Mouse (Mus musculus): ENCODE data around the gene Rdh16f1. TPM values are rescaled to one million over a fixed set of nuclear protein-coding genes. Genes with fewer than 3 reads are reported as not detected.

Gene Rdh16f1
- 0.17 TPM in 1 of 2 replicates, not detected in the other for polyA plus RNA-seq (2015; fragmentation: Nextera tagmentation; extraction: Ambion mirVana)

DNA sequence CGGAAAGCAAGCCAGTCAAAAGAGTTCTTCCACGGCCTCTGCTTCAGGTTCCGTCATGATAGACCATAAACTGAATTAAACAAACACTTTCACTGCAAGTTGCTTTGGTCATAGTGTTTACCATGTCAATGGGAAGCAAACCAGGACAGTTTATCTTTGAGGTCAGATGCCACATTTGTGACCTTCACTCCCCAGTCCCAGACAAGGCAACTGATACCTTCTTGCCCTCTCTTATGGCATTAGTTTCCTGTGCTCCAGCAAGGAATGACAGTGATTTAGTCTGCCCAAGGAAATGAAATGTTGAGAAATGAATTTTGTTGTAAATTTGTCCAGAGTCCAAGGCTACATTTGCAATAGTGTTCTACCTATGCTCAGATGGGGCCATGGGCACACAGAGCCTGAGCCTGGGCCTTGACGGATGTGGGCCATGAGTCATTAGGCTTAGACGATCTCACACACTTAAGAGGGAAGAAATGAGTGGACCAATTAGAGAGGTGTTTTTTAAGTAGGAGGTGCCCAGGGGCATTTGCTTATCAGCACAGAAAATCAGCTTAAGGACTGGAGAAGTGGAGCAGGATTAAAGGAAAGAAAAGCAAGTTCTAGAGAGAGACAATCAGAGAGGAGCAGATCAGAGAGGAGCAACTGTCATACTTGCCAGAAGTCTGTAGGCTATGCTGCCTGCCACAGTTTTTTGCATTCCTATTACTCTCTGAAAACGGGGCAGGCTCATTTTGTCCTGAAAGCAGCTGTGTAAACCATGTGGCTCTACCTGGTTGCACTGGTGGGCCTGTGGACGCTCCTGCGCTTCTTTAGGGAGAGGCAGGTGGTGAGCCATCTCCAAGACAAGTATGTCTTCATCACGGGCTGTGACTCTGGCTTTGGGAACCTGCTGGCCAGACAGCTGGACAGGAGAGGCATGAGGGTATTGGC lies at the start of gene Rdh16f1, which contains the start of gene Rdh1:
Gene Rdh16f1 (plus strand): TSS at position 607 of the 930 bp plus-strand sequence.
Gene Rdh1 (plus strand): TSS at position 541 of the 930 bp plus-strand sequence.
- WGBS = 62% methylated on average over 9 of the region's 9 CpGs
- no peaks in the 10 kb centered on the region for H3K27me3 ChIP-seq (replicated peaks; ENCODE audit: control insufficient read depth, insufficient read depth, low read length)
- peaks cover 2% of the 10 kb centered on the region; the same call in 1 of the 2 replicates for H3K4me1 ChIP-seq (ENCODE audit: control insufficient read depth, insufficient read depth, low read length)
- H3K9ac ChIP-seq (ENCODE audit: low read depth, low read length) = no peak within 1 kb of the TSS
- H3K27ac ChIP-seq (ENCODE audit: low read length) = no peak within 1 kb of the TSS
- no peak within 1 kb of the TSS for H3K4me3 ChIP-seq (ENCODE audit: low read length)
- H3K9me3 ChIP-seq (ENCODE audit: control insufficient read depth, low read length) = no peaks in the 10 kb centered on the region
- H3K4me2 ChIP-seq (ENCODE audit: low read depth, low read length) = no peak within 1 kb of the TSS
- no peak for ATAC-seq
- no peaks in the 10 kb centered on the region for H3K36me3 ChIP-seq (ENCODE audit: control insufficient read depth, insufficient read depth, low read length)

DNA sequence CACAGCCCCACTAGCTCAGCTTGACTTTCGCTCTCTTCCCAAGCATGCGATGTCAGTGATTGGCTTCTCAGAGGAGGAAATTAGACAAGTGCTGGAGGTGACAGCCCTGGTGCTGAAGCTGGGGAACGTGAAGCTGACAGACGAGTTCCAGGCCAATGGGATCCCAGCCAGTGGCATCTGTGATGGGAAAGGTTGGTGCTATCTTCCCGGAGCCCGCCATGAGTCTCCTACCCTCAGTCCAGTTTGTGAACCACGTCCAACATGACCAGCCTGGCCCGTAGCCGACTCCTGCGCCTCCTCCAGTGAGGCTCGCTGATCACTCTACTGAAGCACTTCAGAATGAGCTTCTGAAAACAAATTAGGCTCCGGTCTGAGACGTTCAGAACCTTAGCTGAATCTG lies 49.3 kb upstream of the Rdh16f1 start:
- 79% methylated on average over 13 of the region's 13 CpGs for WGBS
- H3K36me3 ChIP-seq (ENCODE audit: control insufficient read depth, insufficient read depth, low read length) = no peaks in the 10 kb centered on the region

DNA sequence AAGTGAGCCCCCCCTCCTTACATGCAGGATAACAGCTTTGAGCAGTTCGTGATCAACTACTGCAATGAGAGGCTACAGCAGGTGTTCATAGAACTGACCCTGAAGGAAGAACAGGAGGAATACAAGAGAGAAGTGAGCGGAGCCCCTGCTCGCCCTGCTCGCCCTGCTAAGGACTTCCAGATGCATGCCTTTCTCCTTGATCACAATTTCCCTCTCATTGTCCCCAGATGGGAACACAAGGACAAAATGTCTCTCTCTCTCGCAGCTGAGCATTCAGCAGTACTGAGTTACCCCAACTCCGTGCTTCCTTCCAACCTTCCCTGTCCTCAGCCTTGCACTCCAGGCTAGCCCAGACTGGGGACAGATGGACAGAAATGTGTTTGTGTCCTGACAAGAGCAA lies 46.9 kb upstream of the Rdh16f1 start:
- Histone ChIP-seq H3K4me3 (ENCODE audit: low read length) (no peak overlapping the region), H3K36me3 (ENCODE audit: control insufficient read depth, insufficient read depth, low read length) (no peaks in the 10 kb centered on the region), H3K9ac (ENCODE audit: low read depth, low read length) (no peak overlapping the region), H3K27ac (ENCODE audit: low read length) (no peak overlapping the region), H3K4me2 (ENCODE audit: low read depth, low read length) (no peak overlapping the region), H3K4me1 (ENCODE audit: control insufficient read depth, insufficient read depth, low read length) (peaks cover 4% of the 10 kb centered on the region; the same call in 1 of the 2 replicates), H3K9me3 (ENCODE audit: control insufficient read depth, low read length) (no peaks in the 10 kb centered on the region; the same call in 1 of the 2 replicates), H3K27me3 (replicated peaks; ENCODE audit: control insufficient read depth, insufficient read depth, low read length) (no peaks in the 10 kb centered on the region)
- 75% methylated on average over 6 of the region's 6 CpGs for WGBS
- no peak for ATAC-seq

More for the DNA sequence above, 49.3 kb upstream of the Rdh16f1 start:
- no peak for ATAC-seq
- H3K27me3 ChIP-seq (replicated peaks; ENCODE audit: control insufficient read depth, insufficient read depth, low read length) = no peaks in the 10 kb centered on the region
- no peak overlapping the region for H3K4me2 ChIP-seq (ENCODE audit: low read depth, low read length)
- no peaks in the 10 kb centered on the region for H3K9me3 ChIP-seq (ENCODE audit: control insufficient read depth, low read length)
- H3K9ac ChIP-seq (ENCODE audit: low read depth, low read length) = no peak overlapping the region
- H3K27ac ChIP-seq (ENCODE audit: low read length) = no peak overlapping the region
- no peaks in the 10 kb centered on the region; the same call in none of the 2 replicates for H3K4me1 ChIP-seq (ENCODE audit: control insufficient read depth, insufficient read depth, low read length)
- no peak overlapping the region for H3K4me3 ChIP-seq (ENCODE audit: low read length)

DNA sequence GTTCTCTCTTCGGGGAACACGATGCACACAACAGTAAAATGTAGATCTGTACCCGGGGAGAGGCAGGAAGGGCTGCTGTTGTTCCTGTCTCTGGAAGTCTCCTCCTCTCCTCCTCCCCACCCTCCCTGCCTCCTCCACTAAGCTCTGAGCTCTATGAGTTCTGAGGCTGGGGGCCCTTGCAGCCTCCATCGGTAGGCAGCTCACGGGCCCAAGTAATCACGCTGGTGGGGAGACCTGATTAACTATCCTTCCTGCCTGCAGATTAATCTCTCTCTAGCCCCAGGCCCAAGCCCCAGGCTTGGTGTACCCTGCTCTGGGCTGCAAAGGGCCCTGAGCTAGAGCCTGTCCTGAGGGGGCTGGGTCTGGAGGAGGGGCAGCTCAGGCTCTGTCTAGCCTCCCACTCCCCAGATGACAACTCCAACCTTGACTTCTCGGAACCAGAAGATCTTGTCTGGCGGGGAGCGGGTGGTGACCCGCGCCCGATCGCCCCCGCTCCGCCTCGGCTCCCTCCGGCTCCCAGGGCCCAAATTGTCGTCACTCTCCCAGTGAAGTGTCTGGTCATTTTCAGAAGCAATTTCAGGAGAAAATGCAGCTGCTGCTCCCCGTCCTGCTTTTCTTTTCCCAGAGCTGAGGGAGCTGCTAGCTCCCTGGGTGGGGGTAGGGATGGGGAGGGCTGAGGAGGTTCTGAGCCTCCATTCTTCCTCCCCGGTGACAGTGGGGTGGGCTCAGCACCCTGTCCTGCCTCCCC lies 37.7 kb upstream of the Rdh16f1 start:
- 18% methylated on average over 20 of the region's 20 CpGs for WGBS
- Histone ChIP-seq H3K27me3 (replicated peaks; ENCODE audit: control insufficient read depth, insufficient read depth, low read length) (no peaks in the 10 kb centered on the region), H3K36me3 (ENCODE audit: control insufficient read depth, insufficient read depth, low read length) (0 out of 2 replicates have a peak, but pooled peaks cover 2% of the 10 kb centered on the region), H3K4me3 (ENCODE audit: low read length) (peak overlapping the region; percentile 25), H3K4me2 (ENCODE audit: low read depth, low read length) (peak overlapping the region; percentile 50), H3K9ac (ENCODE audit: low read depth, low read length) (peak overlapping the region; percentile 62), H3K9me3 (ENCODE audit: control insufficient read depth, low read length) (no peaks in the 10 kb centered on the region), H3K27ac (ENCODE audit: low read length) (peak overlapping the region; percentile 73), H3K4me1 (ENCODE audit: control insufficient read depth, insufficient read depth, low read length) (peaks cover 16% of the 10 kb centered on the region)
- peak; percentile 61 for ATAC-seq

DNA sequence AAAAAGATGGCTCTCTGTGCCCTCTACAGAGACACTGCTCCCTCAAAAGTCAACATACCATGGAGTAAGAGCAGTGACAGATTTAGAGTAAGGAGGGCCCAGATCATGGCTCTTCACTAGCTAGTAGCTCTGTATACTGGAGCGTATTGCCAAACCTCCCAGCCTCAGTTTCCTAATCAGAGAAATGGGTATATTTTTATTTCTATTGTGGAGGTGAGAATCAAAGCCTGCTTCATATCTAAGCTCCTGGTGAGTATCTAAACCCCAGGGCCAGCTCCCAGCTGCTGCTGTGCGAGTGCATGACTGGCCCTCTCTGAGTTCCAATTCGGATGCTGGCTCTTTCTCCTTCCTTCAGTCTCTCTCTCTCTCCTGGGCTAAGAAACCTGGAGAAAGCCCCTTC lies 35.4 kb upstream of the Rdh16f1 start, which contains the start of gene Tac2:
Gene Tac2 (plus strand): TSS at position 301 of the 400 bp plus-strand sequence.
- H3K36me3 ChIP-seq (ENCODE audit: control insufficient read depth, insufficient read depth, low read length) = no peaks in the 10 kb centered on the region
- 85% methylated on average over 3 of the region's 3 CpGs for WGBS
- no peak for ATAC-seq

DNA sequence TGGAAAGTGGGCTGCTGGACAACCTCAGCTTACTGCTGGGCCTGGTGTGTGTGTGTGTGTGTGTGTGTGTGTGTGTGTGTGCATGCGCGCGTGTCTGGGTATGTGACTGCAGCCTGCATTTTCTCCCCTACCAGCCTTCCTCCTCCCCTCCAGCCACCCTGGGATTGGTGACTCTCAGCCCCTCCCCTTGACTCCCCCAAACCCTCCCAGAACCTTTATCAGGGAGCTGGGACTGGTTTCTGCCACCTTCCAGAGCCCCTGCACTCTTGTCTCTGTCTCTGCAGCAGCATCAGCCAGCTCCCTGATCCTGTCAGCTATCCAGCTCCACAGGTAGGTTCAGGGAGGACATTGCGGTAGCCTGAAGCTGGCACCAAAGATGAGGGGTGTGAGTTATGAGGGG lies 34.5 kb upstream of the Rdh16f1 start:
- H3K4me2 ChIP-seq (ENCODE audit: low read depth, low read length) = no peak overlapping the region
- H3K4me1 ChIP-seq (ENCODE audit: control insufficient read depth, insufficient read depth, low read length) = peaks cover 12% of the 10 kb centered on the region
- no peak overlapping the region for H3K4me3 ChIP-seq (ENCODE audit: low read length)
- no peak overlapping the region for H3K9ac ChIP-seq (ENCODE audit: low read depth, low read length)
- H3K27me3 ChIP-seq (replicated peaks; ENCODE audit: control insufficient read depth, insufficient read depth, low read length) = no peaks in the 10 kb centered on the region
- no peak for ATAC-seq
- H3K27ac ChIP-seq (ENCODE audit: low read length) = no peak overlapping the region
- 55% methylated on average over 4 of the region's 4 CpGs for WGBS
- no peaks in the 10 kb centered on the region for H3K9me3 ChIP-seq (ENCODE audit: control insufficient read depth, low read length)
- H3K36me3 ChIP-seq (ENCODE audit: control insufficient read depth, insufficient read depth, low read length) = no peaks in the 10 kb centered on the region

More for the DNA sequence above, 35.4 kb upstream of the Rdh16f1 start, which contains the start of gene Tac2:
- Histone ChIP-seq H3K9ac (ENCODE audit: low read depth, low read length) (no peak within 1 kb of the TSS), H3K4me3 (ENCODE audit: low read length) (no peak within 1 kb of the TSS), H3K27ac (ENCODE audit: low read length) (no peak within 1 kb of the TSS), H3K4me1 (ENCODE audit: control insufficient read depth, insufficient read depth, low read length) (peaks cover 12% of the 10 kb centered on the region), H3K27me3 (replicated peaks; ENCODE audit: control insufficient read depth, insufficient read depth, low read length) (no peaks in the 10 kb centered on the region), H3K4me2 (ENCODE audit: low read depth, low read length) (no peak within 1 kb of the TSS), H3K9me3 (ENCODE audit: control insufficient read depth, low read length) (no peaks in the 10 kb centered on the region)

DNA sequence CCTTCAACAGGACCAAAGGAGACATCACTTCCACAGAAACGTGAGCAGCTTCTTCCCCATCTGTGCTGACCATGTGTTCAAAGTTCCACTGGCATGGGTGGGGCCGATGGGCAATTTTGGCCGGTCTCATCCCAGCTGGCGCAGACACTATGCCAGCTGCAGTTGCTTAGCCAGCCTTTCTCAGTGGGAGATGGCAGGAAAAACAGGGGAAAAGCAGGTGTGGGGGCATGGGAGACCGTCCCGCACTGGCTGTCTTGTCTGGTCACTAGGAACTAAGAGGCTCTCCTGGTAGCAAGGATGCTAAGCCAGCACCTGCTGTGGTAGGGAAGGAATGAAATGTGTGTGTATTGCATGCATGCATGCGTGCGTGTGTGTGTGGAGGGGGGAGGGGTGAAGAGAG lies 31.1 kb upstream of the Rdh16f1 start:
- Histone ChIP-seq H3K27ac (ENCODE audit: low read length) (no peak overlapping the region), H3K36me3 (ENCODE audit: control insufficient read depth, insufficient read depth, low read length) (no peaks in the 10 kb centered on the region), H3K9ac (ENCODE audit: low read depth, low read length) (no peak overlapping the region), H3K4me1 (ENCODE audit: control insufficient read depth, insufficient read depth, low read length) (peaks cover 7% of the 10 kb centered on the region; the same call in 1 of the 2 replicates), H3K9me3 (ENCODE audit: control insufficient read depth, low read length) (no peaks in the 10 kb centered on the region), H3K27me3 (replicated peaks; ENCODE audit: control insufficient read depth, insufficient read depth, low read length) (no peaks in the 10 kb centered on the region), H3K4me3 (ENCODE audit: low read length) (no peak overlapping the region), H3K4me2 (ENCODE audit: low read depth, low read length) (no peak overlapping the region)
- no peak for ATAC-seq
- 79% methylated on average over 8 of the region's 8 CpGs for WGBS

DNA sequence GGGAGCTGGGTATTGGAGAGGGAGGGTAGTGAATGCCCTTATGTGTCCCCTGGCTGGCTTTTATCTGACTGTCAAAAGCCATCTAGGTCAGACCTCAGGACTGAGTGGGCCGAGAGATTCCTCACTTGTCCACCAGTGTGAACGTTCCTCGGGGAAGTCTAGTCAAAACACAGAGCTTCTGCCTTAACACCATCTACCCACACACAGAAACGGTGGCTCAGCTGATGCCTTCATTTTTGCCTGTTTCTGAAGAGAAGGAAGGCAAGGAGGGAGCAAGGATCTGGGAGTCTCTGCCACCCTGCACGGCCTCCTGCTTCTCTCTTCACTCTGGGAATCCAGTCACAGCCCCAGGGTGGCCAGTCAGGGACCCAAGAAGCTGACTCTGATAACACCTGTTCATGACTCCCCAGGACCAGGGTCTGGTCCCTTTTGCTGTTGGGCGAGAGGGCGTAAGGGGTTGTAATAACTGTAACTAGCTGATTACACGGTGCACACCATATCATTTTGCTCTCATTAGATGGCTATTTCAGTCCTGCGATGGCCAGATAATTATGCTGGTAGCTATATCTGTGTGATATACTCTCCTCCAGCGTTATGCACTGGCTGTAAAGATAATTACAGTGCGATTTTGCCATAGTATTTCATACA lies 29.2 kb upstream of the Rdh16f1 start:
- Histone ChIP-seq H3K9me3 (ENCODE audit: control insufficient read depth, low read length) (no peaks in the 10 kb centered on the region), H3K4me2 (ENCODE audit: low read depth, low read length) (no peak overlapping the region), H3K4me1 (ENCODE audit: control insufficient read depth, insufficient read depth, low read length) (peaks cover 7% of the 10 kb centered on the region; the same call in 1 of the 2 replicates), H3K36me3 (ENCODE audit: control insufficient read depth, insufficient read depth, low read length) (no peaks in the 10 kb centered on the region), H3K27me3 (replicated peaks; ENCODE audit: control insufficient read depth, insufficient read depth, low read length) (no peaks in the 10 kb centered on the region), H3K4me3 (ENCODE audit: low read length) (no peak overlapping the region), H3K9ac (ENCODE audit: low read depth, low read length) (no peak overlapping the region), H3K27ac (ENCODE audit: low read length) (no peak overlapping the region)
- ATAC-seq = no peak
- 69% methylated on average over 11 of the region's 11 CpGs for WGBS
